Mouse (Mus musculus): Measurements from ENCODE around the gene Gm10644.

DNA sequence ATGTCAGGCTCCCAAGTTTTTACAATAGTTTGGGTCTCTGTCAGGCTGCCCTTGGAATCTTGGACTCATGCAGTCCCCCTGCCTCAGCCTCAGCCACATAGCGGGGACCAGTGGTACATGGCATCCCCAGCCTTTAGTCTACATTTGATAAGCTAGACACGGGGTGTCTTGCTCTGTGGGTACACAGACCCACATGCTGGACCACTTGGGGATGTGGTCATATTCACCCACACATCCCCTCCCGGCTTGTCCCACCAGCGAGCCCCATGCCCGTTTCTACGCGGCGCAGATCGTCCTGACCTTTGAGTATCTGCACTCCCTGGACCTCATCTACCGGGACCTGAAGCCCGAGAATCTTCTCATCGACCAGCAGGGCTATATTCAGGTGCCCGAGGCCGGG lies 35.2 kb upstream of the Gm10644 start:
- no peak for TF ChIP-seq CTCF (IDR thresholded peaks at IDR 0.05; ENCODE audit: control insufficient read depth, insufficient read depth, low read length)
- TF ChIP-seq POLR2A (IDR thresholded peaks at IDR 0.05; ENCODE audit: borderline replicate concordance, control insufficient read depth, low read depth, low read length): no peak
